Mouse (Mus musculus) brain, embryonic 18.5 days (tissue): ENCODE data around the gene Gm4559.
"Not testable (repeated sequence)": the region's sequence is repeated elsewhere in the genome, so short reads cannot be mapped to it uniquely, and the experiment has no call there.

ENCODE experiments used
- DNase-seq: peaks from one replicate; pipeline ENCODE4 v3.0.0-alpha.2; 2012; ENCODE audit warnings: low read depth, low spot score

Gm4559 gene

DNA sequence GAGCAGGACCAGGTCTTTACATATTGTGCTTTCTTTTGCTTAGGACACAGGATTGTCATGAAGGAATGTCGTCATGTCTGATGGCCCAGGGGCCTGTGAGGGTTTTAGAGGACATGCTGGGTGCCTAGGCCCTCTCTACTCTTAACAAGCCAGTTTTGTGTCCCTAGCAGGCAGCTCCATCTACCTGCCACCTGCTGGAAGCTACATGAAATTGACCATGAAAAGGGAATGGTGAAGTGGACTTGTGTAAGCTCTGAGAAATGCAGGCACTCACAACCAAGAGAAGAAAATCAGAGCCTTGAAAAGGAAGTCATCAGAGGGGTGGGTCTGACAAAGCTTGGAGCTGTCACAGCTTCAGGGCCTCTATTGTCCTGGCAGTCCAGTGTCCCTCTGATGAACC is 5.1 kb upstream of the Gm4559 start:
- not testable (repeated sequence) for DNase-seq

DNA sequence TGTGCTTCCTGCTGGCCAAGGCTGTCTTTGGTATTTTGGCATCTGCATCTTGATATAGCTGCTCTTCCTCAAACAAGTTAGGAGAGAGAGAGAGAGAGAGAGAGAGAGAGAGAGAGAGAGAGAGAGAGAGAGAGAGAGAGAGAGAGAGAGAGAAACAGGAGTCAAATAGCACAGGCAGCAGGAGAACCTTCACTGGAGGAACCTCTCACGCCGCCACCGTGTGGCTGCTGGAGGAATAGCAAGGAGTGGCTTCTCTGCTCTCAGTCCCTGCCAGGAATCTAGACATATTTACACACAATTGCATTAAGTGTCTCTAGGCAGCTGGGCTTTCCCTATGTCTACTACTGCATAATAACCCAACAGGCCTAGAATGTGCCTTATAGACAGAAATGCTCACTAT is 4.0 kb upstream of the Gm4559 start:
- DNase-seq: peak; percentile 20

DNA sequence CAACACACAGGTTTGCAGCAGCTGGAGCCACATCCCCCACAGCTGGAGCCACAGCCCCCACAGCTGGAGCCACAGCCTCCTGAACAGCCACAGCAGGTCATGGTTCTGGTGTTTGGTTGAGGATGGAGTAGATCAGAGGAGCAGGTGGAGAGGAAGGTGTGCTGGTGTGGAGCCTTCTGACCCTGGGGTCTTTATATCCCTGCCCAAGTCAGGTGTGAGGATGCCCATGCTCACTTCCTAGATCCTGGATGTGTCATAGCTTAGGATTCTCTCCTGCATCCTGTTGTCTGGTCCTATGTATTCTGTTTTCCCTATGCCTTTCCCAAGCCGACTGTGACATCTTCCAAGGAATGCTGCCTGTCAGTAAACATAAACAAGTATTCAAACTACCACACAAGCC is 15.9 kb downstream of the Gm4559 start, which contains the start of gene Gm2431:
Gene Gm2431 (minus strand): TSS at position 101 of the 400 bp plus-strand sequence.
- DNase-seq: not testable (repeated sequence)

- no peak for DNase-seq
These were observed 18.6 kb downstream of the Gm4559 start for GRCm38 (mm10) chr7:142255517-142255916.

DNA sequence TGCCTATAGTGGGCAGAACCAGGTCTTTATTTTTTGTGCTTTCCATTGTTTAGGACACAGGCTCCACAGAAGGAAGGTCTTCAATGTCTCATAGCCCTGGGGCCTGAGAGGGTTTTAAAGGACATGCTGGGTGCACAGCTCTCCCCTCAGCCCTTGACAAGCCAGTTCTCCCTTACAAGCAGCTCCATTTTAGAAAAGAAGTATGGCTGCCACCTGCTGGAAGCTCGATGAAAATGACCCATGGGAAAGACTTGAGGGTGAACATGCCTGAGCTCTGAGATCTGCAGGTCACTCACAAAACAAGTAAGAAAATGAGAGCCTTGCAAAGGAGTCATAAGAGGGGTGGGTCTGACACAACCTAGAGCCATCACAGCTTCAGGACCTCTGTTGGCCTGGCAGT is 24.3 kb downstream of the Gm4559 start:
- no peak for DNase-seq

- DNase-seq: no peak
These were observed 33.2 kb downstream of the Gm4559 start, which contains the start of gene Gm40460 for GRCm38 (mm10) chr7:142240978-142241377. TSS of gene Gm40460 (minus strand) at chr7:142241078.

DNA sequence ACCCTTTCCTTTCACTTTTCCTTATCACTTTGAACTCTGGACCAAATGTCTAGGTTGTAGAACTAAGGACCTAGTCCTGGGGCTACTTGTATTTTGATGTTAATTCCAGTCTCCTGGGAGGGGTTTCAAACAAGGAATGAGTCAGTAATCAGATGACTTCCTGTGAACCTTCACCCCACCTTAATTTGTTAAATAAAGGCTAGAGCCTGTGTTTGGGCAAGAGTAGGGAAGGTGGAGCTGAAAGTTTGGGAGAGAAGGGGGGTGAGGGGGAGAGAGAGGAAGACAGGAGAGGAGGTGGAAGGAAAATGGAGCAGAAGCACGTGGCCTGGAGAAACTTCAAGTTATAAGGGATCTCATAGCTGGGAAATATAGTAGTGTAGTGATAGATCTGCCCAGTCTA is 42.6 kb downstream of the Gm4559 start:
- DNase-seq: no peak

DNA sequence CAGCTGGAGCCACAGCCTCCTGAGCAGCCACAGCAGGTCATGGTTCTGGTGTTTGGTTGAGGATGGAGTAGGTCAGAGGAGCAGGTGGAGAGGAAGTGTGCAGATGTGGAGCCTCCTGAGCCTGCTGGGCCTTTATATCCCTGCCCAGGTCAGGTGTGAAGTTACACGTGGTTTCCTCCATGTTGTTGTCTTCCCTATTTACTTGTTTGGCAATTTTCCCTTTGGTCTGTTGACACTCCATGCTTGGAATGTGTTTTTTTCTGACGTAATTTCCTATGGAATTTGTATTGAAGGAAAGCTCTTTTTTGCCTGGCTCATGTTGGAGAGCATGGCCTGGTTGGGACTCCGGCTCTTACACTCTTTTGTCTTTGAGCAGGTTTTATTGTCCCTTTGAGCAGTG is 44.3 kb downstream of the Gm4559 start, which contains the start of gene Krtap5-5:
Gene Krtap5-5 (minus strand): TSS at position 101 of the 400 bp plus-strand sequence.
- DNase-seq: not testable (repeated sequence)

- DNase-seq: no peak
These were observed 49.6 kb downstream of the Gm4559 start for GRCm38 (mm10) chr7:142224518-142224917.
